Mouse (Mus musculus): Measurements from ENCODE around the gene Rpgr. TPM values are rescaled to one million over a fixed set of nuclear protein-coding genes. Genes with fewer than 3 reads are reported as not detected.

The Rpgr gene
- 34.6 and 39.9 TPM in 2 replicates for polyA plus RNA-seq (2015; fragmentation: Nextera tagmentation; extraction: Ambion mirVana)

GRCm38 (mm10) chrX:10216410-10216949 is at the start of gene Rpgr:
Gene Rpgr (minus strand): TSS chrX:10216920.
- peak within 1 kb of the TSS; percentile 50 for H3K4me3 ChIP-seq (ENCODE audit: low read depth, low read length)
- 12% methylated on average over 43 of the region's 47 CpGs for WGBS

GRCm38 (mm10) chrX:10258260-10258659 is 41.5 kb upstream of the Rpgr start:
- no peak for ATAC-seq
- Histone ChIP-seq H3K4me3 (ENCODE audit: low read depth, low read length) (no peak overlapping the region), H3K4me1 (ENCODE audit: control insufficient read depth, insufficient read depth, low read length) (no peaks in the 10 kb centered on the region), H3K4me2 (ENCODE audit: low read length) (no peak overlapping the region), H3K36me3 (ENCODE audit: control insufficient read depth, insufficient read depth, low read length) (no peaks in the 10 kb centered on the region), H3K9ac (ENCODE audit: low read depth, low read length) (no peak overlapping the region), H3K27me3 (ENCODE audit: control insufficient read depth, insufficient read depth, low read depth, low read length) (no peaks in the 10 kb centered on the region), H3K9me3 (replicated peaks; ENCODE audit: control insufficient read depth, low read length, poor library complexity, severe bottlenecking) (no peaks in the 10 kb centered on the region), H3K27ac (ENCODE audit: low read length) (no peak overlapping the region)
- 72% methylated on average over 5 of the region's 5 CpGs for whole genome bisulfite sequencing

More at GRCm38 (mm10) chrX:10216410-10216949, at the start of gene Rpgr:
- Histone ChIP-seq H3K9me3 (replicated peaks; ENCODE audit: control insufficient read depth, low read length, poor library complexity, severe bottlenecking) (no peaks in the 10 kb centered on the region), H3K9ac (ENCODE audit: low read depth, low read length) (peak within 1 kb of the TSS; percentile 67), H3K4me2 (ENCODE audit: low read length) (peak within 1 kb of the TSS; percentile 64), H3K4me1 (ENCODE audit: control insufficient read depth, insufficient read depth, low read length) (peaks cover 2% of the 10 kb centered on the region; the same call in 1 of the 2 replicates), H3K27me3 (ENCODE audit: control insufficient read depth, insufficient read depth, low read depth, low read length) (no peaks in the 10 kb centered on the region), H3K27ac (ENCODE audit: low read length) (peak within 1 kb of the TSS; percentile 85), H3K36me3 (ENCODE audit: control insufficient read depth, insufficient read depth, low read length) (no peaks in the 10 kb centered on the region)
- peak; percentile 99 for ATAC-seq

GRCm38 (mm10) chrX:10257774-10258173 is 41.1 kb upstream of the Rpgr start:
- no peaks in the 10 kb centered on the region for H3K36me3 ChIP-seq (ENCODE audit: control insufficient read depth, insufficient read depth, low read length)
- ATAC-seq: no peak
- no peak overlapping the region for H3K9ac ChIP-seq (ENCODE audit: low read depth, low read length)
- H3K27ac ChIP-seq (ENCODE audit: low read length): no peak overlapping the region
- no peak overlapping the region for H3K4me2 ChIP-seq (ENCODE audit: low read length)
- WGBS: 82% methylated on average over 1 of the region's 1 CpGs
- H3K4me3 ChIP-seq (ENCODE audit: low read depth, low read length): no peak overlapping the region
- H3K27me3 ChIP-seq (ENCODE audit: control insufficient read depth, insufficient read depth, low read depth, low read length): no peaks in the 10 kb centered on the region
- H3K4me1 ChIP-seq (ENCODE audit: control insufficient read depth, insufficient read depth, low read length): no peaks in the 10 kb centered on the region
- no peaks in the 10 kb centered on the region for H3K9me3 ChIP-seq (replicated peaks; ENCODE audit: control insufficient read depth, low read length, poor library complexity, severe bottlenecking)

GRCm38 (mm10) chrX:10251852-10252504 is 35.3 kb upstream of the Rpgr start, which contains the start of gene Otc:
Gene Otc (plus strand): TSS chrX:10252305.
- Histone ChIP-seq H3K4me2 (ENCODE audit: low read length) (no peak within 1 kb of the TSS), H3K36me3 (ENCODE audit: control insufficient read depth, insufficient read depth, low read length) (no peaks in the 10 kb centered on the region), H3K27ac (ENCODE audit: low read length) (no peak within 1 kb of the TSS), H3K9me3 (replicated peaks; ENCODE audit: control insufficient read depth, low read length, poor library complexity, severe bottlenecking) (no peaks in the 10 kb centered on the region), H3K4me1 (ENCODE audit: control insufficient read depth, insufficient read depth, low read length) (no peaks in the 10 kb centered on the region), H3K4me3 (ENCODE audit: low read depth, low read length) (no peak within 1 kb of the TSS), H3K27me3 (ENCODE audit: control insufficient read depth, insufficient read depth, low read depth, low read length) (no peaks in the 10 kb centered on the region), H3K9ac (ENCODE audit: low read depth, low read length) (no peak within 1 kb of the TSS)
- WGBS: 35% methylated on average over 2 of the region's 2 CpGs
- peak; percentile 54 for ATAC-seq

GRCm38 (mm10) chrX:10251357-10251756 is 34.6 kb upstream of the Rpgr start:
- H3K4me1 ChIP-seq (ENCODE audit: control insufficient read depth, insufficient read depth, low read length): no peaks in the 10 kb centered on the region
- no peaks in the 10 kb centered on the region for H3K9me3 ChIP-seq (replicated peaks; ENCODE audit: control insufficient read depth, low read length, poor library complexity, severe bottlenecking)
- H3K4me2 ChIP-seq (ENCODE audit: low read length): no peak overlapping the region
- no peaks in the 10 kb centered on the region for H3K27me3 ChIP-seq (ENCODE audit: control insufficient read depth, insufficient read depth, low read depth, low read length)
- H3K9ac ChIP-seq (ENCODE audit: low read depth, low read length): no peak overlapping the region
- no peak overlapping the region for H3K27ac ChIP-seq (ENCODE audit: low read length)
- H3K4me3 ChIP-seq (ENCODE audit: low read depth, low read length): no peak overlapping the region
- ATAC-seq: no peak
- H3K36me3 ChIP-seq (ENCODE audit: control insufficient read depth, insufficient read depth, low read length): no peaks in the 10 kb centered on the region

- H3K27me3 ChIP-seq (ENCODE audit: control insufficient read depth, insufficient read depth, low read depth, low read length): no peaks in the 10 kb centered on the region
- no peak overlapping the region for H3K9ac ChIP-seq (ENCODE audit: low read depth, low read length)
- no peaks in the 10 kb centered on the region for H3K36me3 ChIP-seq (ENCODE audit: control insufficient read depth, insufficient read depth, low read length)
- H3K9me3 ChIP-seq (replicated peaks; ENCODE audit: control insufficient read depth, low read length, poor library complexity, severe bottlenecking): no peaks in the 10 kb centered on the region
- H3K4me1 ChIP-seq (ENCODE audit: control insufficient read depth, insufficient read depth, low read length): no peaks in the 10 kb centered on the region
- no peak overlapping the region for H3K27ac ChIP-seq (ENCODE audit: low read length)
- 78% methylated on average over 3 of the region's 3 CpGs for WGBS
- H3K4me3 ChIP-seq (ENCODE audit: low read depth, low read length): no peak overlapping the region
- no peak for ATAC-seq
- no peak overlapping the region for H3K4me2 ChIP-seq (ENCODE audit: low read length)
Observed at GRCm38 (mm10) chrX:10243916-10244315, 27.2 kb upstream of the Rpgr start.

- Histone ChIP-seq H3K9ac (ENCODE audit: low read depth, low read length) (no peak overlapping the region), H3K36me3 (ENCODE audit: control insufficient read depth, insufficient read depth, low read length) (no peaks in the 10 kb centered on the region), H3K9me3 (replicated peaks; ENCODE audit: control insufficient read depth, low read length, poor library complexity, severe bottlenecking) (no peaks in the 10 kb centered on the region), H3K27me3 (ENCODE audit: control insufficient read depth, insufficient read depth, low read depth, low read length) (no peaks in the 10 kb centered on the region), H3K4me3 (ENCODE audit: low read depth, low read length) (no peak overlapping the region), H3K4me2 (ENCODE audit: low read length) (no peak overlapping the region), H3K4me1 (ENCODE audit: control insufficient read depth, insufficient read depth, low read length) (no peaks in the 10 kb centered on the region), H3K27ac (ENCODE audit: low read length) (no peak overlapping the region)
- WGBS: 39% methylated on average over 4 of the region's 4 CpGs
- no peak for ATAC-seq
Observed at GRCm38 (mm10) chrX:10239515-10239914, 22.8 kb upstream of the Rpgr start.

- Histone ChIP-seq H3K9ac (ENCODE audit: low read depth, low read length) (no peak overlapping the region), H3K36me3 (ENCODE audit: control insufficient read depth, insufficient read depth, low read length) (no peaks in the 10 kb centered on the region), H3K4me3 (ENCODE audit: low read depth, low read length) (no peak overlapping the region), H3K4me2 (ENCODE audit: low read length) (no peak overlapping the region), H3K27ac (ENCODE audit: low read length) (no peak overlapping the region), H3K4me1 (ENCODE audit: control insufficient read depth, insufficient read depth, low read length) (no peaks in the 10 kb centered on the region), H3K27me3 (ENCODE audit: control insufficient read depth, insufficient read depth, low read depth, low read length) (no peaks in the 10 kb centered on the region), H3K9me3 (replicated peaks; ENCODE audit: control insufficient read depth, low read length, poor library complexity, severe bottlenecking) (no peaks in the 10 kb centered on the region)
- WGBS: 70% methylated on average over 3 of the region's 3 CpGs
- ATAC-seq: no peak
Observed at GRCm38 (mm10) chrX:10234617-10235016, 17.9 kb upstream of the Rpgr start.

- Histone ChIP-seq H3K27me3 (ENCODE audit: control insufficient read depth, insufficient read depth, low read depth, low read length) (no peaks in the 10 kb centered on the region), H3K9ac (ENCODE audit: low read depth, low read length) (no peak overlapping the region), H3K4me3 (ENCODE audit: low read depth, low read length) (no peak overlapping the region), H3K9me3 (replicated peaks; ENCODE audit: control insufficient read depth, low read length, poor library complexity, severe bottlenecking) (no peaks in the 10 kb centered on the region), H3K36me3 (ENCODE audit: control insufficient read depth, insufficient read depth, low read length) (no peaks in the 10 kb centered on the region), H3K4me1 (ENCODE audit: control insufficient read depth, insufficient read depth, low read length) (no peaks in the 10 kb centered on the region), H3K27ac (ENCODE audit: low read length) (no peak overlapping the region), H3K4me2 (ENCODE audit: low read length) (no peak overlapping the region)
- 70% methylated on average over 2 of the region's 2 CpGs for WGBS
- ATAC-seq: no peak
Observed at GRCm38 (mm10) chrX:10233051-10233450, 16.3 kb upstream of the Rpgr start.
